Mouse (Mus musculus): ENCODE measurements at regions not wholly inside any gene's neighbourhood (a gene's known extent, or its start where the extent isn't known, plus 50 kb on each side); places are given as distances from the start of the nearest gene placed in this dataset.

DNA sequence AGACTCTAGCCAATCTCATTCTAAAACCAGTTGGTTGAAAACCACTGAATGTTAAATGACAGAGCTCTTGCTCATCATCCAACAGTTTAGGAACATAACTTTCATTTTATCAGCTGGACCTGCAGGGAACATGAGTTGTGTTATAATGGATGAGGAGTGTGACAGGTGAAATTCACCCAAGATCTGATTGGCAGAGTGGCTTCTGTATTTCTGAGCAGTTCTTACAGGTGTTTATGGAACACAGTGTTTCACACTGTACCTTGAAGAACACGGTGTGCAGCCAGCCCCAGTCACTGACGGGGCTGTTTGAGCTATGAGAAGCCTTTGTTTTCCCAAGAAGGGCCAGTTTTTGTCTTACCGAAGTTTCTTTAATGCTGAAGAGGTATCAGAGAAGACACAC is 406.4 kb upstream of the Pik3r1 start:
- H3K27me3 ChIP-seq: no peaks in the 10 kb centered on the region
- H3K4me1 ChIP-seq (replicated peaks): no peaks in the 10 kb centered on the region; the same call in 1 of the 2 replicates
- no peak overlapping the region for H3K4me2 ChIP-seq
- H3K9me3 ChIP-seq: no peaks in the 10 kb centered on the region
- no peak overlapping the region for H3K9ac ChIP-seq
- 86% methylated on average over 3 of the region's 3 CpGs for WGBS
- H3K27ac ChIP-seq (replicated peaks): no peak overlapping the region
- no peak overlapping the region for H3K4me3 ChIP-seq
- no peak for ATAC-seq (ENCODE audit: low read depth)
- no peaks in the 10 kb centered on the region for H3K36me3 ChIP-seq

DNA sequence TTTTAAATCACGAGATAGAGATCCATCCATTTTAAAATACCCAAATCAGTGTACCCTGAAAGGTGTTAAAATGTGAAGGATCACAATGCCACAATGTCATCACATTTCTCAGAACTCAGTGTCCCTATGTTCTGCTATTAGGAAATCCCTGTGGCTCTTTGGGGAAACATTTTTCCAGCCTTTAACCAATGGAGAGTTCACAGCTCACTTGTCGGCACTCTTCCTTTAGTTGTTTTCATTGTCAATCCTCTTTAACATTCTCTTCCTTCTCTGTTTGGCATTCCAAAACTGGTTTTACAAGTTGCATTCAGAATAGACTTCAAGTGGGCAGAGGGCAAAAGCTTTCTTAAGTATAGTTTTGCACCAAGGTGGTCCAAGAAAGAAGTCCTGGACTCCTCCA is 406.9 kb upstream of the Pik3r1 start:
- Histone ChIP-seq H3K4me2 (no peak overlapping the region), H3K9me3 (no peaks in the 10 kb centered on the region), H3K4me3 (no peak overlapping the region), H3K4me1 (replicated peaks) (no peaks in the 10 kb centered on the region; the same call in 1 of the 2 replicates), H3K27ac (replicated peaks) (no peak overlapping the region), H3K36me3 (no peaks in the 10 kb centered on the region), H3K27me3 (no peaks in the 10 kb centered on the region), H3K9ac (no peak overlapping the region)
- no peak for ATAC-seq (ENCODE audit: low read depth)
- 94% methylated on average over 2 of the region's 2 CpGs for WGBS

DNA sequence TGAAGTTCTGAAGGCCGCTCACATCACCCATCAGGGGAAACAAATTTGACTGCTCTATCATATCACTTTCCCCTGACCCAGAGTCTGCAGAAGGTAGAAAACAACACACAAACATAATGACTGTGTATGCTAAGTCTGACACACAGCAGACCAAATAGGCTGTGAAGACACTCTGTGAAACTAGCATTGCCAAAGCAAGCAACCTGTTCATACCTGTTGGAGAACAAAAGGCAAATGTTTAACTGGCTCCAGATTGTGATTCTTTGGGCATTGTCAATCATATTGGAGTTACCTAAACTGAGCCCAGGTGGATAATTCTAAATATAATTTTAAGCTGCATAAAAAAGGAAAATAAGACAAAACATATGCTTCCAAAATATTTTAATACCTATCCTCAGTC is 407.4 kb upstream of the Pik3r1 start:
- Histone ChIP-seq H3K4me1 (replicated peaks) (no peaks in the 10 kb centered on the region; the same call in 1 of the 2 replicates), H3K27ac (replicated peaks) (no peak overlapping the region), H3K4me3 (no peak overlapping the region), H3K9me3 (no peaks in the 10 kb centered on the region), H3K4me2 (no peak overlapping the region), H3K36me3 (no peaks in the 10 kb centered on the region), H3K9ac (no peak overlapping the region), H3K27me3 (no peaks in the 10 kb centered on the region)
- WGBS: 100% methylated on average over 1 of the region's 1 CpGs
- no peak for ATAC-seq (ENCODE audit: low read depth)

DNA sequence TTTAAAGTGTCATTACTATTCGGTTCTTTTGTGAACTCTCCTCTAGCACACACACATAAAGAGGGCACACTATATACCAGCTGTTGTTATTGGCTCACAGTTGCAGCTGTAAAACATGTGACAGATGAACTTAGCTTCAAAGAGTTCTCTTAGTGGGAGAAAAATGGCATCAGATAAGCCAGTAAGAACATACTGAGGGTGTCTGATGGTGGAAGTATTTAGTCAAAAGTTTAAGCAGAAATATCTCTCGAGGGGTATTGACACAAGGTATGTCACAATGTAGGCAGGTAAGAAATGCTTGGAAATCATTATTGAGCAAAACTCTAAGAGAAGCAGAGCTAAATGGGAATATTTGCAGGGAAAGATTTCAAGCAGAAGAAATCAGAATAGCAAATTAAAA is 408.4 kb upstream of the Pik3r1 start:
- 80% methylated on average over 2 of the region's 2 CpGs for WGBS
- H3K9me3 ChIP-seq: no peaks in the 10 kb centered on the region
- H3K36me3 ChIP-seq: no peaks in the 10 kb centered on the region
- H3K27me3 ChIP-seq: no peaks in the 10 kb centered on the region
- H3K4me1 ChIP-seq (replicated peaks): no peaks in the 10 kb centered on the region; the same call in 1 of the 2 replicates
- no peak overlapping the region for H3K4me3 ChIP-seq
- H3K27ac ChIP-seq (replicated peaks): no peak overlapping the region
- no peak overlapping the region for H3K4me2 ChIP-seq
- ATAC-seq (ENCODE audit: low read depth): no peak
- H3K9ac ChIP-seq: no peak overlapping the region

DNA sequence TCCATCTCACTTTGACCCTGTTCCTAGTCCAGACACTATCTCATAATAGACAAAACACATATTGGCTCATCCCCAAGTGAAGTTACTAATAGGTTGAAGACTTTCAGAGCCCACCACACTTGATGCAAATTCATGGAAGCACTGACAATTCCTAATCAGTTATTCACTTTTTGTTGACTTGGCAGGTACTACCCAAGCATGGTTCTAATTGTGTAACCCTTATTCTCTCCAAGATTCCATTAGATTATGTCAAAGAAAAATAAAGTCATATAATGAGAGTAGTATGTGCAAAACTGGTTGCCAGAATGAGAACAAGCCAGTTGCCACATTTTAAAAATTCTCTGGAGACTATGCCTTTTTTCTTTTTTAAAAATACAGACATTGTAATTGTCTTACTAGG is 426.7 kb upstream of the Pik3r1 start:
- no peaks in the 10 kb centered on the region for H3K9me3 ChIP-seq
- H3K27ac ChIP-seq (replicated peaks): no peak overlapping the region
- no peak overlapping the region for H3K9ac ChIP-seq
- no peak for ATAC-seq (ENCODE audit: low read depth)
- no peaks in the 10 kb centered on the region for H3K27me3 ChIP-seq
- no peaks in the 10 kb centered on the region for H3K4me1 ChIP-seq (replicated peaks)
- no peak overlapping the region for H3K4me3 ChIP-seq
- H3K4me2 ChIP-seq: no peak overlapping the region
- no peaks in the 10 kb centered on the region for H3K36me3 ChIP-seq

DNA sequence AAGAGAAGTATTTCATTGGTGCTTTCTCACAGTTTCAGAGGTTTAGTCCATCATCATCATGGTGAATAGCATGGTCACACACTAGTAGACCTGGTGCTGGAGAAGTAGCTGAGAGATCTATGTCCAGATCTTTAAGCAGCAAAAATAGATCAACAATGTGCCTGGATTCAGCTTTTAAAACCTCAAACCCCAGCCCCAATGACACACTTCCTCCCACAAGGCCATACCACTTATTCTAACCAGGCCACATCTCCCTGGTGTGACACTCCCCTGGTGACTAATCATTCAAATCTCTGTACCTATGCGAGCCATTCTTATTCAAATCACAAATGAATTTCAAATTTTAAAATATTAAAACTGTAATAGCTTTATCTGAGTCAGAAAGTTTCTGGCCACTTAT is 434.3 kb upstream of the Pik3r1 start:
- Histone ChIP-seq H3K4me3 (no peak overlapping the region), H3K36me3 (no peaks in the 10 kb centered on the region), H3K27me3 (no peaks in the 10 kb centered on the region), H3K4me1 (replicated peaks) (no peaks in the 10 kb centered on the region), H3K27ac (replicated peaks) (no peak overlapping the region), H3K9me3 (no peaks in the 10 kb centered on the region), H3K4me2 (no peak overlapping the region), H3K9ac (no peak overlapping the region)
- WGBS: 94% methylated on average over 1 of the region's 1 CpGs
- ATAC-seq (ENCODE audit: low read depth): no peak

DNA sequence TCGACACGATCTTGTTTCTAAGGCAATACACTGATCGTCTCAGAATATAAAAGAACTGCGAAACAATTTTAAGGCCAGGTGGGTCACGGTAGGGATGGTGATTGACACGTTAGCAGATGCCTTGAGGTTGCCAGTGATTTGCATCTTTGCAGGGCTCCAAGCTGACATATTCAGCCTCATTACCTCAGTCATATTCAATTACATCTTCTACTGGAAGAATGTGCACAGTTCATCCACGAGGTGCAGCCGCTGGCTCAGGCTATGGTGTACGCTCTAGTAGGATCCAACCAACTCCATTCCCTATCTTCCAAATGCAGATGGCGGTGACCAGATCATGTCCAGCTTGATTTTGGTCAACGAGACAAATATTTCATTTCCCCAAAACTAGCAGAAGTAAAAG is 450.5 kb upstream of the Pik3r1 start:
- Histone ChIP-seq H3K4me1 (replicated peaks) (no peaks in the 10 kb centered on the region), H3K36me3 (no peaks in the 10 kb centered on the region), H3K27ac (replicated peaks) (no peak overlapping the region), H3K27me3 (no peaks in the 10 kb centered on the region), H3K9me3 (no peaks in the 10 kb centered on the region), H3K9ac (no peak overlapping the region), H3K4me3 (no peak overlapping the region), H3K4me2 (no peak overlapping the region)
- ATAC-seq (ENCODE audit: low read depth): no peak
- WGBS: 93% methylated on average over 11 of the region's 11 CpGs

DNA sequence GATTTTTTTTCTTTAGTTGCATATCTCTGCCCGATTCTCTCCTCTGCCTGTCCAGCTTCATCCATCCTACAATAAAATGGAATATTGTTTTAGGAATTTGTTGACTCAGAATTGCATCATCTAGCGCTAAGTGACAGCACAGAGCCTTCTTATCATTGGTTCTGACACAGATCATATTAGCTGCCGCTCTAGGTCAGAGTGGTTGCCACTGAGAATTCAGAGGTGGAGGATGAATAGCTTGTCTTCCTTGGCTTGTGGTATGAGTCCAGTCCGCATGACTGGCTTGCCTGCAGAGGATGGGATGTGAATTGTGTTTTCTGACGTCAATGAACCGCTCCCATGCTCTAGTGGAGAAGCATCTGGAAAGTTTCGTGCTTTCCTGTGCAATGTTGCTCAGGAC is 462.3 kb upstream of the Cd180 start:
- Histone ChIP-seq H3K4me2 (no peak overlapping the region), H3K27ac (replicated peaks) (no peak overlapping the region), H3K4me1 (replicated peaks) (no peaks in the 10 kb centered on the region), H3K27me3 (no peaks in the 10 kb centered on the region), H3K9ac (no peak overlapping the region), H3K4me3 (no peak overlapping the region), H3K36me3 (no peaks in the 10 kb centered on the region), H3K9me3 (no peaks in the 10 kb centered on the region)
- ATAC-seq (ENCODE audit: low read depth): no peak
- 81% methylated on average over 7 of the region's 7 CpGs for WGBS

DNA sequence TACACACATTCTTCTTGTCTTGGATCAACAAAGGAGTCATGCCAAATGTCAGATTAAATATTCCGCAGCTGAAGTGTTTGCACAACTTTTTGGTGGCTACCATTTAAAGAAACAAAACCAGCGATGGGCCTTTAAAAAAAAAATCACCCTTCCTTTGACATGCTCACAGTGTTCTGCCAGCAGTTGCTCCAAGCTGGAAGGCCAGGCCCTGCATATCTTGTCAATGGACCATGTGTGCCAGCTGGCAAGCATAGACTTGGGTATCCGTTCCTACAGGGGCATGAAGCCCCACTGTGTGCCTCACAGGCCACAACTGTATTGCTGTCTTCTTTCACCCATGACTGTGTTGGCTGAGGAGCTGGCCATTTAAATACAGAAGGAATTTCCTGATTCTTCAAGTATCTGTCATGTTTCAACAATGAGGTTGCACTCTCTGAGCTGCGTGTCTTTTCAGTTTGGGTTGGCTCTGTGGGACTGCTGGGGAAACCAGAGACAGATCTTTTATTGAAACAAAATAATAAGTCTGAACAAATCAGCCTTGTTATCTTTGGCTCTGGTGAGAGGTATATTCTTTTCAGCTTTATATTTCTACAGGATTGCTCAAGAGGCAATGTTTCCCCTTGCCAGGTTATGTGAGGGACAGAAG is 460.9 kb upstream of the Cd180 start:
- H3K9ac ChIP-seq: no peak overlapping the region
- ATAC-seq (ENCODE audit: low read depth): no peak
- 80% methylated on average over 4 of the region's 4 CpGs for WGBS

DNA sequence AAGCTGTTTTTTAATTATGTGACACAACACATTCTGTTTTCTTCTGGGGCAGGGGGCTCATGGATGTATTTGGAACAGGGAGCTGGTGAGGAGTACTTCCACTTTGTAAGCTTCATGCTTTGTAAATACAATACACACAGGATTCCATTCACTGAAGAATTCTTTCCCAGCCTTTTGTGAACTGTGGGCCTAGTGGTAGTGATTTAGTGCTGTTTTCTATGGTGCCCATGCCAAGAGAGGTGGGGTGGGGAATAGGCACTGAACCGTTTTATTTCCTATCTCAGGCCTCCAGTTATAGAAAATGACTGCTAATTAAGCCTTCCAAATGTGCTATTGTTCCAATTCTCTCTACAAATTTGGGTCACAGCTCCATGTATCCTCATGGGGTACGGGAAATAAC is 442.5 kb upstream of the Cd180 start:
- Histone ChIP-seq H3K36me3 (no peaks in the 10 kb centered on the region), H3K27ac (replicated peaks) (no peak overlapping the region), H3K4me2 (no peak overlapping the region), H3K4me1 (replicated peaks) (peaks cover 8% of the 10 kb centered on the region), H3K4me3 (no peak overlapping the region), H3K27me3 (no peaks in the 10 kb centered on the region), H3K9ac (no peak overlapping the region), H3K9me3 (no peaks in the 10 kb centered on the region)
- ATAC-seq (ENCODE audit: low read depth): no peak
- 24% methylated on average over 2 of the region's 2 CpGs for WGBS

More for the DNA sequence above, 460.9 kb upstream of the Cd180 start:
- Histone ChIP-seq H3K4me2 (no peak overlapping the region), H3K4me3 (no peak overlapping the region), H3K36me3 (no peaks in the 10 kb centered on the region), H3K4me1 (replicated peaks) (no peaks in the 10 kb centered on the region), H3K27ac (replicated peaks) (no peak overlapping the region), H3K27me3 (no peaks in the 10 kb centered on the region), H3K9me3 (no peaks in the 10 kb centered on the region)

DNA sequence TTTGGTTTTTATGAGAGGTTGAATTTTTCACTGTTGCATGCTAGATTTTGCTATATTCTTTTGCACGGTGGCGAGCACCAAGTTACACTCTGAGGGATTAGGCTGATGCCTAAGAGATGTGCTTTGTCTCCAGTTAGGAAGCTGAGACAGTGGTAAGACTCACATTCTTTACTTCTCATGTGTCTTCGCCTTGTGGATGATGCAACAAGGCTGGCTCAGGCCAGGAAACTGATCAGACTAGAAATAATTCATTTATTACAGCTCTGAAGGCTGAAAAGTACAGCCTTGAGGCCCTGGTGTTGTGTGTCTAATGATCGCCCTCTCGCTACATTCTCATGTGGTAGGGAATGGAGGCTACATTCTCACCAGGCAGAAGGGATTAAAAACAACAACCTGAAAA is 441.6 kb upstream of the Cd180 start:
- WGBS: 92% methylated on average over 5 of the region's 5 CpGs
- Histone ChIP-seq H3K9me3 (no peaks in the 10 kb centered on the region), H3K27me3 (no peaks in the 10 kb centered on the region), H3K4me1 (replicated peaks) (peaks cover 8% of the 10 kb centered on the region), H3K9ac (no peak overlapping the region), H3K4me3 (no peak overlapping the region), H3K27ac (replicated peaks) (no peak overlapping the region), H3K36me3 (no peaks in the 10 kb centered on the region), H3K4me2 (no peak overlapping the region)
- ATAC-seq (ENCODE audit: low read depth): no peak

DNA sequence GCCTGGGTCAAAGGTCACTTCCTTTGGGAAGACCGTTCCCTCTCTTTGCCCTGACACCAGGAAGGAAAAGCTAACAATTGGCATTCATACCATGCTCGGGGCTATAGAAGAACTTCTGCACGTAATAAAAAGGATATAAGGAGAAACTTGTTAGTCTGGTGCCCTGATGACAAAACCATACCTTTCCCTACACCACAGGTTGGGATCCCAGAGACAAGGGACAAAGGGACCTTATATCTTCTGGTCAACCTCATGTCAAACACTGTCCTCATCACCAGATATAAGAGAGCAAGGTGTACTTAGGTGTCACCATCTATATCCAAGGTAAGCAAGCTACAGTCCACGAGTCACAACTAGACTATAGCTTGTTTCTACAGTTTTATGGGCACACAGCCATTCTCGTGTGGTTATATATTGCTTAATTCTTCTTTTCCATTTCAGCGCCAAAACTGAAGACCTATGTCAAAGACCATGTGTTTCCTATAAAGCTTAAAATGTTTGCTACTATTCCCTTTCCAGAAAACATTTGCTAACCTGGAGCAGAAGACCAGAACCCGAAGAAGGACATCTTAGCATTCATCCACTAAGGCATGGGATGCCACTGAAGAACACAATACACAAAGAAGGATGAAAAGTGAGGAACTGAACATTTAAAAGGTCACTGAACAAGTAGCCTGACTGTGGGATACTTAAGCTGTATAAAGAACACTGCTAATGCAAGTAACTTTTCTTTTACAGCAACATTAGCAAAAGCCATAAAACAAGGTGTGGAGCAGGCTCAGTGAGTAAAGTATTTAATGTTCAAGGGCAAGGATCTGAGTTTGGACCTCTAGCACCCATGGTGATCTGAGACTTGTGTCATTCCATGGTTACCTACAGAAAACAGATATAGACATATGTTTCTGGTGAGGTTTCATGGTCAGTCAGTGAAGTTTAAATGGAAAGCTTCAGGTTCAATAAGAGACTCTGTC is 437.7 kb upstream of the Cd180 start:
- 79% methylated on average over 7 of the region's 7 CpGs for WGBS
- no peak overlapping the region for H3K4me2 ChIP-seq
- peaks cover 6% of the 10 kb centered on the region for H3K4me1 ChIP-seq (replicated peaks)
- H3K27me3 ChIP-seq: no peaks in the 10 kb centered on the region
- H3K9ac ChIP-seq: no peak overlapping the region
- H3K9me3 ChIP-seq: no peaks in the 10 kb centered on the region
- no peaks in the 10 kb centered on the region for H3K36me3 ChIP-seq
- H3K4me3 ChIP-seq: no peak overlapping the region
- no peak overlapping the region for H3K27ac ChIP-seq (replicated peaks)
- no peak for ATAC-seq (ENCODE audit: low read depth)
